Mouse (Mus musculus) Muller cell, postnatal 12 days (primary cell): Measurements from ENCODE around the gene Mocs3.

Experiments
- DNase-seq: peaks from one replicate; pipeline ENCODE4 v3.0.0-alpha.2; 2015; ENCODE audit errors: inconsistent ontology term

The Mocs3 gene

GRCm38 (mm10) chr2:168230026-168230728 lies at the start of gene Mocs3, which contains the start of the genes Gm20716 and Dpm1:
Mocs3 (plus strand) TSS chr2:168230622.
Gm20716 (minus strand) TSS chr2:168230364.
Dpm1 (minus strand) TSS chr2:168230591.
- peak; percentile 92 for DNase-seq

- DNase-seq: peak; percentile 52
Measured at GRCm38 (mm10) chr2:168191856-168192255, 38.6 kb upstream of the Mocs3 start.

- DNase-seq: no peak
Measured at GRCm38 (mm10) chr2:168193685-168194084, 36.7 kb upstream of the Mocs3 start.

- DNase-seq: no peak
Measured at GRCm38 (mm10) chr2:168195721-168196120, 34.7 kb upstream of the Mocs3 start.

GRCm38 (mm10) chr2:168198421-168198820 lies 32.0 kb upstream of the Mocs3 start:
- DNase-seq: no peak

GRCm38 (mm10) chr2:168199476-168199875 lies 30.9 kb upstream of the Mocs3 start:
- no peak for DNase-seq

- DNase-seq: no peak
Measured at GRCm38 (mm10) chr2:168200014-168200691, 30.3 kb upstream of the Mocs3 start.

GRCm38 (mm10) chr2:168204476-168204999 lies 25.9 kb upstream of the Mocs3 start:
- DNase-seq: no peak

- DNase-seq: peak; percentile 88
Measured at GRCm38 (mm10) chr2:168205265-168205664, 25.2 kb upstream of the Mocs3 start.

- DNase-seq: peak; percentile 36
Measured at GRCm38 (mm10) chr2:168205681-168206631, 24.5 kb upstream of the Mocs3 start.

GRCm38 (mm10) chr2:168206725-168207644 lies 23.4 kb upstream of the Mocs3 start, which contains the start of gene Adnp:
Adnp (minus strand) TSS chr2:168207112.
- DNase-seq: peak; percentile 97

- no peak for DNase-seq
Measured at GRCm38 (mm10) chr2:168207883-168208282, 22.5 kb upstream of the Mocs3 start.

GRCm38 (mm10) chr2:168213788-168214397 lies 16.5 kb upstream of the Mocs3 start:
- DNase-seq: no peak

- no peak for DNase-seq
Measured at GRCm38 (mm10) chr2:168223326-168223725, 7.1 kb upstream of the Mocs3 start.

- DNase-seq: peak; percentile 59
Measured at GRCm38 (mm10) chr2:168229116-168230025, 1.1 kb upstream of the Mocs3 start.

GRCm38 (mm10) chr2:168230773-168231470 lies 500 bp downstream of the Mocs3 start:
- no peak for DNase-seq

- DNase-seq: no peak
Measured at GRCm38 (mm10) chr2:168231471-168231829, 1.0 kb downstream of the Mocs3 start.

GRCm38 (mm10) chr2:168233286-168233685 lies 2.9 kb downstream of the Mocs3 start:
- DNase-seq: no peak
